Mouse (Mus musculus): ENCODE measurements around the gene Spon1. TPM values are rescaled to one million over a fixed set of nuclear protein-coding genes. Genes with fewer than 3 reads are reported as not detected.

Gene Spon1
- total RNA-seq, 2 experiments from 2014 or later = not detected

DNA sequence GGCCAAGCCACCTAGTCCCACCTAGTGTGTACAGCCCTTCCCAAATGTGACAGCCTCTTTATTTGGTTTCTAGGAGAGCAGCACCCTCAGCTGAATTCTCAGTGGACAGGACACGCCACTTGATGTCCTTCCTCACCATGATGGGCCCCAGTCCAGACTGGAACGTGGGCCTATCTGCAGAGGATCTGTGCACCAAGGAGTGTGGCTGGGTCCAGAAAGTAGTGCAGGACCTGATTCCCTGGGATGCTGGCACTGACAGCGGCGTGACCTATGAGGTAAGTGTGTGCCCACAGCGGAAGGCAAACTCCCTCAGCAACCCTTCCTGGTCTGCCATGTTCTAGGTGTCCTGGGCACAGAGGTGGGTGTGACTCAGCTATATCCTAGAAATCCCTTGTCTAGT is 263.0 kb downstream of the Spon1 start:
- ATAC-seq (replicated peaks; ENCODE audit: low FRiP score, low TSS enrichment, poor library complexity, severe bottlenecking) = no peak

DNA sequence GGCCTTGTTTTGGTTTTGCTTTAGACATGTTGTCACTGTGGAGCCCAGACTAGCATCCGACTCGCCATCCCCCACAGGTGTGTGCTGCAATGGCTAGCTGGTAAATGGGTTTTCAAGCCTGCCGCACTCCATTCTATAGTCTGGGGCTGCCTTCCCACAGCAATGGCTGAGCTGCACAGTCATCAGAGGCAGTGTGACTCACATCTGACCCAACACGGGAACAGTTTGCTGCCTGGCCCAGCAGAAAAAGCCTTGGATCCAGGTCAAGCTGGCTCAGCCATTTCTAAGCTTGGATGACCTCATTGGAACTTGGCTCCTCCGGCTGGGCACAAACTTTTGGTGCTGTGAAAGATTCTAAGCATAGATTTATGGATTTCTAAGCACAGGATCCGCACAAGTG is 263.8 kb downstream of the Spon1 start:
- ATAC-seq (replicated peaks; ENCODE audit: low FRiP score, low TSS enrichment, poor library complexity, severe bottlenecking) = no peak

DNA sequence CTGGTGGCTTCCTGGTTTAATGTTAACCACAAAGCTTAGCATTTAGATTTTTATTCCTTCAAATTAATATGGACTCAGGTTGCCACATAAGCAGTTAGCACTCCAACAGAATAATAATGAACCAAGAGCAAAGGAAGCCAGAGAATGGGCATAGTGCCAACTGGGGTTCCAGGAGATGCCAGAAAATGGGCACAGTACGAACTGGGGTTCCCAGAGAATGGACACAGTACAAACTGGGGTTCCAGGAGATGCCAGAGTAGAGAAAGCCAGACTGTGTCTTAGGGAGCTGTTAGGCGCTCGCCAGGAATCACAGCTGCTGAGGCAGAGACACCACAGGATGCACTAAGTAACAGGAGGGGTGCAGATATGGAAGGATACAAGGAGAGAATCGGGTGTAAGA is 271.4 kb downstream of the Spon1 start:
- no peak for ATAC-seq (replicated peaks; ENCODE audit: low FRiP score, low TSS enrichment, poor library complexity, severe bottlenecking)

DNA sequence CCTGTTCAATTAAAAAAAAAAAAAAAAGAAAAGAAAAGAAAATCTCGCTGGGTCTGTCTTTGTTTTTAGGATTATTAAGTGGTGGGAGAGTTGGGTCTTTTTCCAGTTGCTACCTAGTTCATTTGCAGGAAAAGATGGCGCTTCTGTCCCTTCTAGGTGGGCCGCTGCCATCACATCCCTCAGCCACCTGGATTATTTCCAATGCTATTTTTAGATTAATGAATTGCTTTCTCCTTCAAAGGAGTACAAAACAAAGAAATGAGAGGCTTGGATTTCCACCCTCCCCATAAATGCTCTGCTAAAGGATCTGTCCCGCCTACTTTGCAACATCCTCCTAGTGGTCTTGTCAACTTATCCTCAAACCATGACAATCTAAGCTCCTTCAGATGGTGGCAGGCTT is 275.6 kb downstream of the Spon1 start:
- ATAC-seq (replicated peaks; ENCODE audit: low FRiP score, low TSS enrichment, poor library complexity, severe bottlenecking) = no peak

DNA sequence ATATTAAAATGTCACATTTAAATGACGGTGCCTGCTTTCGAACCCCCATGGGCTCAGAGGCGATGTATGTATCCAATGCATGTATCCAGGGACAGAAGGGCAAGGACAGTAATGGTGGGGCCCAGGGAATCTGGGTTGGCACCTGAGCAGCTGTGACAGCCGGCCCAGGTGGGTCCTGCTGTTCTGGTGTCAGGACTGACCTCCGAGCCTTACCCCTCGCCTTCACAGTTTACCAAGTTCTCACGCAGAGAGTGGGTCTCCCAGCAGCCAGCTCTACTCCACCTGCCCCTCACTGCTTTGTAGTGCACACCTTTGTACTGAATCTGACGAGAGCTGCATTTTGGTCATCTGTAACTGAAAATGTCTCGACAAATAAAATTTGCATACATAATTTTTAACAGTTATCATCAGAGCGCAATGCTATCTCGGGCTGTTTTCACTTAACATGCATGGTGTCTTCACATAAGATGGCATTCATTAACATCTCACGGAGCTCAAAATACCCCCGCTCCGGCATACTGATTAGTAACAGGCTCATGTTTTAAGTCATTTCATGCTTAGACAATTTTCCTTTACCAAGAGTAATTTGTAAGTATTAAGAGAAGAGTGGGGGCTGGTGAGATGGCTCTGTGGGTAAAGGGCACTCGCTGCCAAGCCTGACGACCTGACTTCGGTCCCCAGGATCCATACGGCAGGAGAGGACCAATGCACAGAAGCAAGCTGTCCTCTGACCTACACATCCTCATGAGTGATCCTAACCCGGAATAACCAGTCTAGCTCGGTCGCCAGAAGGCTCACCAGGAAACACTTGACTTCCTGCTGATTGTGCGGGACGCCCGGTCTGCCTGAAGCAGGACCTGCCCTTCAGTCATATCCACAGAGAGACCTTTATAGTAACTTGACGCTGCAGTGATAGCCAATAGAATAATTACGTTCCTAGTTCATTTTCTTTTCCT is 277.5 kb downstream of the Spon1 start:
- 0 out of 2 replicates have a peak, but pooled peaks have one; percentile 28 for ATAC-seq (replicated peaks; ENCODE audit: low FRiP score, low TSS enrichment, poor library complexity, severe bottlenecking)

DNA sequence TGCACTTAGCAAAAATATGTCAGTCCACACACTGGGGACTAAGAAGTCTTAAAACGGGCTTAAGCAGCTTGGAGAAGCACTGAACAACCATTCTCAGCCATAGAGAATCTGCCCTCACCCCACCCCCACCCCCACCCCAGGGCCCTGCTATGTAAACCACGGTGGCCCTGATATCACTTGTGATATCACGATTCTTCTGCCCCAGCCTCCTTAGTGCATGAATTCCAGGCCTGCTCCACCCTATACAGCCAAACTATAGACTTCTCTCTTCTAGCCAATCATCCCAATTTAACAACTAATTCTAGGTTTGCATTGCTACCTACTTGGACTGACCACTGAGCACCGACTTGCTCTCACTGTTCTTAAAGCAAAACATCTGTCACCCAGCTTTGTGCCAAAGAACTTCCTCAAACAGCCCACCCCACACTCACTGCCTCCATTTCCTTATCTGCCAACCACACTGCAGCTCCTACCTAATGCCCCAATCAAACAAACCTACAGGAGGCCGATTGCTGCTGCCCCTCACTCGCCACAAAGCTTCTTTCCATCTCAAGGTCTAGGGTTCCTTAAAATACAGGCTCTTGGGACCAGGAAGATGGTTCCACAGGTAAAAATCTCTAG is 278.2 kb downstream of the Spon1 start:
- ATAC-seq (replicated peaks; ENCODE audit: low FRiP score, low TSS enrichment, poor library complexity, severe bottlenecking) = peak; percentile 60

DNA sequence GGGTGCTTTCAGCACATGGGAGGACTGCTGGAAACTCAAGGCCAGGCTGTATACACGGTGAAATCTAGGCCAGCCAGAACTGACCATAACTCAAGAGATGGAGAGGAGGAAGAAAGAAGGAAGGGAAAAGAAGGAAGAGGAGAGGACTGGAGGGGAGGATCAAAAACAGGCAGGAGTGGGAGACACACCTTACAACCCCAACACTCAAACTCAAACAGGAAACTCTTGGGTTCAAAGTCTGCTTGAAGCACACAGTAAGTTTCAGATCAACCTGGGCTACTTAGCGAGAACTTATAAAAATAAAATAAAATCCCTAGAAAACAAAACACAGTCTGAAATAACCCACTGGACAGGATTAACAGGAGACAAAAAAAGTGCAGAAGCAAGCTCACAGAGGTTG is 280.0 kb downstream of the Spon1 start:
- ATAC-seq (replicated peaks; ENCODE audit: low FRiP score, low TSS enrichment, poor library complexity, severe bottlenecking) = no peak

DNA sequence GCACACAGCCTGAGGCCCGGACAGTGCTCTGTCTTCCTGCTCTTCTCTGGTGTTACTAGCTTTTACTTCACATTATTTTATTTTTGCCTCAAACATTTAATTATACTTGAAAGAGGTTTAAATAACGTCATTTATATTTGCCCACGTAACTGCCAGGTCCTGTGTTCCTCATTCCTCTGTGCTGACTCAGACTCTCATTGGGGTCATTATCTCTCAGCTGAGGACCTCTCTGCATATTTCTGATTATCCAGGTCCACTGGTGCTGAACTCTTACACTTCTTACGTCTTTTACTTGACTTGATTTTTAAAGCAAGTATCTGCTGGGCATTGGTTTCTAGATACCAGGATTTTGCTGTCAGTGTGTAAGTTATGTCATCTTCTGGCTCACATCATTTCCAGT is 287.9 kb downstream of the Spon1 start:
- no peak for ATAC-seq (replicated peaks; ENCODE audit: low FRiP score, low TSS enrichment, poor library complexity, severe bottlenecking)

DNA sequence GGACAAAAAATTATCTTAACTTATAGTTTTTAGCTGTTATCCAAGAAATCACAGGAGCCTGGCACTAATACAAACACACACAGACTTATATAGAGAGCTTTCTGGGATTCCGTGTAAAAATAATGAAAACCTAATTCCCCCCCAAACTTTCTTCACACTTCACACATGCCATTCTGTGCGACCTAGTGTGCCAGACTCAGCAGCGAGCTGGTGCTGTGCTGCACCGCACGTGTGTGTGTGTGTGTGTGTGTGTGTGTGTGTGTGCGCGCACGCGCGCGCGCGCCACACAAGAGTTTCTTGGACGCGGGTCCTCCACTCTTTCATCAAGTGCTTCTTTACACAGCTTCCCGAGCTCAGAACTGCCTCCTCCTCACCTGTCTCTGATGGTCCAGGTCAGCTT is 292.4 kb downstream of the Spon1 start:
- no peak for ATAC-seq (replicated peaks; ENCODE audit: low FRiP score, low TSS enrichment, poor library complexity, severe bottlenecking)

DNA sequence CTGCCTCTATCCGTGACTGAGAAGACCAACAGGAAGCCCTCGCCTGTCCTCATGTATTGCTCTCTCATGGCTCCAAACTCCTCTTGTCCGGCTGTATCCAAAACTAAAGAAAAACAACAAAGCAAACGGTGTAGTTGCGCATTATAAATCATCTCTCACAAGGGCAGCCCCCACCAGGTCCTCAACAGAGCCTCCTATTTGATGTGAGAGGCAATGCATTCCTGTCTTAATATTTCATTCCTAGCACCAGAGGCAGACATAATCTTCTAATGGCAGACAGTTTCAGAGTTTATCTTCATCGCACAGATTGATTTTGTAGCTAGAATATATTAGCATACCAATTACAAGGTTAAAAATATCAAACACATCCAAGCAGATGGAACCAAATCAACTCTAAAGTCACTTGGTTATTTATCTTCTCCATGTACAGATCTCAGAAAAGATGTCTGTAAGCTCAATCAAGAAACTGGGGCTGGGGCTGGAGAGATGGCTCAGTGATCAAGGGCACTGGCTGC is 293.2 kb downstream of the Spon1 start:
- no peak for ATAC-seq (replicated peaks; ENCODE audit: low FRiP score, low TSS enrichment, poor library complexity, severe bottlenecking)

DNA sequence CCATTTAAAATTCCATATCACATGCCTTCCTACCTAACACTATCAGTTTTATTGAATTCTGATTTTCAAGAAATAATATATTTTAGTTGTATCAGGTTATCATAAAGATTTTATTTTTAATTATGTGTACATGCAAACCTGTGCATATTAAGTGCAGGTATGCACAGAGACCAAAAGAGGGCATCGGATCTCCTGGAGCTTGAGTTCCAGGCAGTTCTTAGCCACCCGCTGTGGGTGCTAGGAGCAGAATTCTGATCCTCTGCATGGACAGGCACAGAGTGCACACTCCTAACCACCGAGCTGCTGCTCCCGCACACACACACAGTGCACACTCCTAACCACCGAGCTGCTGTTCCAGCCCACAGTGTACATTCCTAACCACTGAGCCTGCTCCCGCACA is 294.6 kb downstream of the Spon1 start:
- no peak for ATAC-seq (replicated peaks; ENCODE audit: low FRiP score, low TSS enrichment, poor library complexity, severe bottlenecking)

DNA sequence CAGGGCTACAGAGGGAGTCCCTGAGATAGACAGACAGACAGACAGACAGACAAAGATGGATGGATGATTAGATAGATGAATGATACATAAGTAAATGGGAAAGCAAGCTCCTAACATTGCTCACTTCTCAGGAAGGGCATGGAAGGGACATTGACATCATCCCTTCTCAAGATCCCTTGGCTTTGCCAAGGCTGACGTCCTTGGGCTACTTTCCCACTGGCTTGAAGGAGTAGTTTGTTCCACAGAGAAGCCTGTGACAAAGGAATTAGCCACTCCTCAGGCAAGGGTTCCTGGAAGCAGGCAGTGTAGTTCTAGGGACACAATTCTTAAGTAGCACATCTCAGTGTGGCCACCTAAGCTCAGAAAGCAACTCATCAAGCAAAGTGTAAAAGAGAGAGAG is 296.7 kb downstream of the Spon1 start:
- ATAC-seq (replicated peaks; ENCODE audit: low FRiP score, low TSS enrichment, poor library complexity, severe bottlenecking) = no peak

DNA sequence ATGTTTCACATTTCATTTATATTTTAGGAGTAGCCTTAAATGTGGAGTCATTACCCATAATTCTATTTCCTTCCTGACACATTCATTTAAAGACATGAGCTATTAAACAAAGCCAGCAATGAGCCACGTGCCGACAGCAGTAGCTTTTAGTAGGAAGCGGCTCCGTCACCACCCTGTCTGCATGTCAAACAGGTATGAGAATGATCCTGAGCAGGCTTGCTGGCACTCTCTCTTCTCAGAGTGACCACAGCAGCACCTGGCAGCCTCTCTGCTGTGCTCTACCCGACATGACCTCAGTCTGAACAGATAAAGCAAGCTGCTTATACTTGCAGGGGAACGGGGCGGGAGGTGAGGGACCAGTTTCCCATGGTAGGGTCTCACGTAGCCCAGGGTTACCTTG is 297.7 kb downstream of the Spon1 start:
- no peak for ATAC-seq (replicated peaks; ENCODE audit: low FRiP score, low TSS enrichment, poor library complexity, severe bottlenecking)

DNA sequence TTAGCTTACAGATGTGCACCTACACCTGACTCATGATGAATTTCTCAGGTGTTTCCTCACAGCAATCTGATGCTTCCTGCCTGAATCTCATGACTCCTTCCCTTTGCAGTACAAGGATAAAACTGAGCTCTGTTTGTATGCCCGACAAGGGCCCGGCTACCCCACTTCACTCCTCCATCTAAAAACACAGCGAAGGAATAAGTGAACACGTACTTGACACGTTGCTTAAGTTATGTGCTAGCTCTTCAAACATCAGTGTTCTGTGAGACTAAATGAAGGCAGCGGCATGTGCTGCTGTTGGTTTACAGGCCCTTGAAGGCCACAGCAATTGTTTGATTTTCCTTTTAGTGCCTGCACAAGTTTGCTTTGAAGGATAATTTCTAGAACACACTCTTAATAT is 298.2 kb downstream of the Spon1 start:
- no peak for ATAC-seq (replicated peaks; ENCODE audit: low FRiP score, low TSS enrichment, poor library complexity, severe bottlenecking)

DNA sequence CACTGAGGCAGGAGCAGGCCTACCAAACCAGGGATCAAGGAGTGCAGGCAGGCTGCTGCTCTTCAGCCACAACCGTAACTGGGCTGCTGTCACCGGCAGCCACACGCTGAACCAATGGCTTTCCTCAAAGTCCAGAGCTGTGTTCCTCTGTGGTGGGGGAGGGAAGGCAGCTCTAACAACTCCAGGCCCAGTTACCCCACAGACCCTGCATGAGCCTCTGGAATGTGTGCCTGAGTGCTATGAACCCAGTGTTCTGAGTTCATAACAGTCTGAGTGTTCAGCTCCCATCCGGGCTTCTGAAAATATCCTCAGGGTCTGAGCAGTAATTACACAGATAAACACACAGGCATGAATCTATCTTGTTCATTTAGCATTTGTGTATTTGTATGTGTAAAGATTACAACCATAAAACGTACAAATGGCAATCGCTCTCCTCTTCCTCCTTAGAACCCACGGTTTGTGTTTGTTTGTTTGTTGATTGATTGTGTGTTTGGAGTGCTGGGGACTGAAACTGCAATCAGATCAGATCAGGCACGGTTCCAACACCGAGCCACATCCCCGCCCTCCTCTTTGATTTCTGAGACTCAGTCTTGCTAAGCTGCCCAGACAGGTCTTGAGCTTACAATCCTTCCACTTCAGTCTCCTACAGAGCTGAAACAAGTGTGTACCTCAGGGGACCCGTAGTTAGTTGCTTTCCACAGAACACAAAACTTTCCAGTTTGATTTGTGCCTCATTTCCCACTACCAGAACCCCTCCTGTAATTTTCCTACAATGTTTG is 299.8 kb downstream of the Spon1 start:
- ATAC-seq (replicated peaks; ENCODE audit: low FRiP score, low TSS enrichment, poor library complexity, severe bottlenecking) = no peak

DNA sequence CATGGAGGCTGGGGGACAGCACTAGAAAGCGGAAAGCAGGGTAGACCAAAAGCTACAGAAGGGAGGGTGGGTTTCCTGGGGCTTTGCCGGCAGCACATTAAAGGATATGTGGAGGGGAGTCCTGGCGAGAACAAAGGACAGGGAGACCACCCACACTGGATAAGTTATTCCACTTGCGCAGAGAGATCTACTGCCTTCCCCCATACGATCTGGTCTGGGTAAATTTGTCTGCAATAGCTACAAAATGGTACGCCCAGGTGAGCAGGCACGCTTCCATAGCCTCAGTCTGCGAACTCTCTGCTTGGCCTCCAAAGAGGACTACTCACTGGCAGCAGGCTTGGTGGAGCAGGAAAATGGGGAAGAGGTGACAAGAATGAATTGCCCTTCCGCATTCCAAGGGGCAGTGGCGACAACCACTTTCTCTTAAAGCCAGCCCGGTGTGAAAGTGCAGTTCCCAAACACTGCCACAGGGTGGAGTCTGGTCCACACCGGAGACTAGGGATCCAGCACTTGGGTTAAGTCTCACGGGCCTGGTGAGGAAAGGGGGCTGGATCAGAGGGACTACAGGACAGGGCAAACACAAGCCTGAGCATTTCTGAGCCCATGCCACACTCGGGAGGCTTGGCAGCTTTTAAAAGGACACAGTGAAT is 300.9 kb downstream of the Spon1 start:
- peak; percentile 97 for ATAC-seq (replicated peaks; ENCODE audit: low FRiP score, low TSS enrichment, poor library complexity, severe bottlenecking)

DNA sequence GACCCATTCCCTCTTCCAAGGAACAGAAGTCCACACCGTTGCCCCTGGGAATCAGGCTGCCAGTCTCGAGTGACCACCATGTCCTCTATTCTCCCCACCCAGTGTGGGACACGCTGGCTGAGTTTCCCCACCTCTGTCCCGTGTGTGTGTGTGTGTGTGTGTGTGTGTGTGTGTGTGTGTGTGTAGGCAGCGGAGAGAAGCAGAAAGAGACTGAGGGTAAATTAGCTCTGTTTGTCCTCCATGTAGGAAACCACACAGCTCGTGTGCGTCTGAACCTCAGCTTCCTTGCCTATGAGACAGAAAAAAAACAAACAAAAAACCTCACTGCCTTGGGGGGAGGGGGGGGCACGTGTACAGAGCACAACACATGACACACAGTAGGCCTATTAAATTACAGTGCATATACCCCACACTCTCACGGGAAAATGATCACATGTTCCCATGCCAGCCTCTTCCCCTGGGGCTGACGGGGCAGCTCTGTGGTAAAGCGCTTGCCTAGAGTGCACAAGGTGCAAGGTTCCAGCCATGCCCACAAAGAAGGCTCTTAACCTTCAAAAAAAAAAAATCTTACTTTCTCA is 303.2 kb downstream of the Spon1 start:
- ATAC-seq (replicated peaks; ENCODE audit: low FRiP score, low TSS enrichment, poor library complexity, severe bottlenecking) = no peak

DNA sequence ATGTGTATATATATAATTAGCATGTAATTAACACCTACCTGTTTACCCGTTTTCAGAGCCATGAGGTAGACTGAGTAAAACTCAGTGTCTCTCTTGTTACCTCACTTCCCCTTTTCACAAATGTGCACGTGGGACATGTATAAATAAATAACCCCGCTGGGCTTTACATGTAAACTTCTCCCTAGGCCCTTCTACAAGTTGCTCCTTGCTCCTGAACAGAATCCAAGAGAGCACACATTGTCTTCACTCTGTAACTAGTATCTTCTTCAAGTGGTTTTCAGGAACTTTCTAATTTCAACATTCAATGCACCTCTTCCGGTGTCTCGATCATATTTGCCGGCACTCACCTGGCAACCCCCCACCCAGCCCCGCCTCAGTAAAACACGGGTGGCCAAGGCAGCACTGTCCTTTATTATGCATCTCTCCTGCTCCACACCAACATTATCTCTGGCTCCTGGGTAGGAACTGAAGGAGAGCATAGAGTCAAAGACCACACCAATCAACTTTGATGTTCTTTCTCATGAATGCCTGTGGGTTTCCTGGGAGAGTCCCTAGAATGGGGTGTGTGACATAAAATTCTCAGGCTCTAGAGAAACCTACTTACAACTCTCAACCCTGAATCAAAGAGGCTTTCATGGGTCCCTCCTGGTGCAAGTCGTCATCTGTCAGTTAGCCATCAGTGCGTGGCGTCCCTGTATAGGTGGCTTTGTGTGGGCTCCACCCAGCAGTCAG is 304.1 kb downstream of the Spon1 start:
- ATAC-seq (replicated peaks; ENCODE audit: low FRiP score, low TSS enrichment, poor library complexity, severe bottlenecking) = no peak

DNA sequence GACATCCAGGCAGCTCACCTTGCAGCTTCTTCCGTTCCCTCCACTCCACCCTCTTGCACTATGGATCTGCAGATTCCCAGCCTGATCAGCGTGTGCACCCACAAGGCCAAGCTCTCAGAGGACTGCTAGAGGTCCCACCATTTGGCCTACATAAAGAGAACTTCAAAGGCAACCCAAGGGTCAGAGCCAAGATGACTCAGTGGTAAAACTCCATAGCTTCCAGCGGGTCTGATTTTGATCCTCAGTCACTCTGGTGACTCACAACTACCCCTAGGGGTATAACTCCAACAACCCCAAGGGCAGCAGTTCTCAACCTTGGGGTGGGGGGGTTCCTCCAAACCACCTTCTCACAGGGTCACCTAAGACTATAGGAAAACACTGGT is 304.7 kb downstream of the Spon1 start:
- no peak for ATAC-seq (replicated peaks; ENCODE audit: low FRiP score, low TSS enrichment, poor library complexity, severe bottlenecking)
